Comparison of ENCODE assay signal across 24 mouse cellular contexts in genomic region chr1:34109599-34110210, GRCm38 (mm10).
DNase-seq lines count a peak whose midpoint lies in the region; ATAC-seq and TF ChIP-seq lines count a peak whose summit lies in the region.
"Had no signal": no experiment of that assay in that cellular context is flagged by ENCODE, and none has a peak within 500 bp of the region (broad histone marks: within the 10 kb centered on the region; RNA-seq: fewer than 3 reads in every experiment).

No protein-coding gene starts in this region.

- TF ChIP-seq CTCF in E14TG2a.4 (conservative IDR thresholded peaks at IDR 0.05; ENCODE audit: low read length) = no peak
- no peak; the same call in 1 of the 2 replicates for TF ChIP-seq CTCF in embryonic fibroblast, embryonic 13.5 days (IDR thresholded peaks at IDR 0.05; ENCODE audit: borderline replicate concordance, insufficient read depth, low read length)

- H3K9me3 ChIP-seq in heart, embryonic 12.5 days (replicated peaks) = no peaks in the 10 kb centered on the region
- no peaks in the 10 kb centered on the region for H3K9me3 ChIP-seq in E14TG2a.4 (ENCODE audit: low read length)
- H3K9me3 ChIP-seq: hindbrain, embryonic 13.5 days; limb, embryonic 15.5 days; lung, embryonic 15.5 days; midbrain, embryonic 15.5 days had no signal

- H3K4me1 ChIP-seq in heart, embryonic 12.5 days (replicated peaks) = peaks cover 48% of the 10 kb centered on the region
- peaks cover 85% of the 10 kb centered on the region for H3K4me1 ChIP-seq in E14TG2a.4 (replicated peaks; ENCODE audit: low read depth, low read length)
- H3K4me1 ChIP-seq in embryonic fibroblast, embryonic 13.5 days (ENCODE audit: control insufficient read depth, insufficient read depth, low read length) = peaks cover 20% of the 10 kb centered on the region

- H3K36me3 ChIP-seq in heart, embryonic 12.5 days = peaks cover 3% of the 10 kb centered on the region; the same call in 1 of the 2 replicates
- H3K36me3 ChIP-seq in E14TG2a.4 (ENCODE audit: insufficient read depth, low read length) = peaks cover 5% of the 10 kb centered on the region; the same call in 1 of the 2 replicates
- H3K36me3 ChIP-seq: limb, embryonic 15.5 days; lung, embryonic 15.5 days; midbrain, embryonic 15.5 days had no signal

- no peak for ATAC-seq in heart, embryonic 12.5 days (ENCODE audit: insufficient number of reproducible peaks, low FRiP score)
- no peak for ATAC-seq in megakaryocyte progenitor cell, adult 5-6 weeks (replicated peaks; ENCODE audit: poor library complexity)
- ATAC-seq: midbrain, embryonic 15.5 days had no signal

- H3K27me3 ChIP-seq in heart, embryonic 12.5 days (replicated peaks) = no peaks in the 10 kb centered on the region
- no peaks in the 10 kb centered on the region for H3K27me3 ChIP-seq in E14TG2a.4 (ENCODE audit: insufficient read depth, low read length)
- H3K27me3 ChIP-seq: hindbrain, embryonic 13.5 days; limb, embryonic 15.5 days; lung, embryonic 15.5 days; midbrain, embryonic 15.5 days had no signal

- WGBS in heart, embryonic 12.5 days = 49% methylated on average over 6 of the region's 6 CpGs

- H3K27ac ChIP-seq in heart, embryonic 12.5 days (ENCODE audit: poor library complexity, severe bottlenecking) = peak overlapping the region; percentile 51
- peak overlapping the region; percentile 94 for H3K27ac ChIP-seq in embryonic fibroblast, embryonic 13.5 days (ENCODE audit: insufficient read depth, low read length)
- H3K27ac ChIP-seq: hindbrain, embryonic 13.5 days; left cerebral cortex, adult 2 months; limb, embryonic 15.5 days; liver, embryonic 14.5 days; lung, embryonic 15.5 days; midbrain, embryonic 15.5 days had no signal

- no peak overlapping the region for H3K9ac ChIP-seq in heart, embryonic 12.5 days
- H3K9ac ChIP-seq: hindbrain, embryonic 13.5 days; limb, embryonic 15.5 days; liver, embryonic 14.5 days; lung, embryonic 15.5 days; midbrain, embryonic 15.5 days had no signal

- TF ChIP-seq POLR2A in embryonic fibroblast, embryonic 13.5 days (IDR thresholded peaks at IDR 0.05; ENCODE audit: low read depth, low read length) = no peak

- no peak for DNase-seq in heart, postnatal 4 days
- DNase-seq in NIH3T3 (ENCODE audit: low read depth) = peak; percentile 62
- DNase-seq in layer of hippocampus, postnatal 25 days (ENCODE audit: extremely low spot score in 1 of 2, low spot score in 1 of 2) = no peak
- DNase-seq: adrenal gland, postnatal 14 days; cerebellum, postnatal 10 days; gastrocnemius, postnatal 10 days; heart, adult 11 months; kidney, adult 18-20 months; kidney, postnatal 4 days; layer of hippocampus, adult 9-11 months; left cerebral cortex, postnatal 4 days; lung, postnatal 4 days; thymus, adult 18-20 months; thymus, postnatal 36 days had no signal

- H3K4me2 ChIP-seq in heart, embryonic 12.5 days = no peak overlapping the region
- H3K4me2 ChIP-seq: hindbrain, embryonic 13.5 days; limb, embryonic 15.5 days; lung, embryonic 15.5 days; midbrain, embryonic 15.5 days had no signal

- no peak overlapping the region for H3K4me3 ChIP-seq in heart, embryonic 12.5 days
- H3K4me3 ChIP-seq in E14TG2a.4 (replicated peaks; ENCODE audit: low read length) = peak overlapping the region; percentile 55
- H3K4me3 ChIP-seq in embryonic fibroblast, embryonic 13.5 days (ENCODE audit: insufficient read depth, low read length) = no peak overlapping the region
- H3K4me3 ChIP-seq: hindbrain, embryonic 13.5 days; left cerebral cortex, adult 2 months; limb, embryonic 15.5 days; lung, embryonic 15.5 days; midbrain, embryonic 15.5 days had no signal
